Mouse (Mus musculus) MEL (cell line): ENCODE results near the gene Syk. TPM values are rescaled to one million over a fixed set of nuclear protein-coding genes. Genes with fewer than 3 reads are reported as not detected.

Source experiments
- DNase-seq: peaks from one replicate; pipeline ENCODE4 v3.0.0; 2011; ENCODE audit warnings: low read depth, low spot score
- H3K27ac ChIP-seq: 2 replicates; pipeline ENCODE4 v1.5.1; 2012; ENCODE audit warnings: low read depth, mild to moderate bottlenecking, control low read depth, low read length, moderate library complexity; ENCODE audit not compliant: control insufficient read depth
- H3K27me3 ChIP-seq, 2 experiments: fragments of 150-350 bp in 1 of 2; sonication (generic) in 1 of 2; 2 replicates each; pipeline ENCODE4 v1.6.1; 2012; ENCODE audit warnings: low read length in 2 of 2, mild to moderate bottlenecking in 2 of 2, improper control_type of control experiment in 1 of 2, moderate library complexity in 1 of 2; ENCODE audit not compliant: insufficient read depth in 2 of 2, control insufficient read depth in 1 of 2
- H3K36me3 ChIP-seq, 2 experiments: 2 replicates each; pipeline ENCODE4 v1.6.1; 2012 to 2014; ENCODE audit warnings: low read length in 2 of 2, improper control_type of control experiment in 1 of 2, inconsistent platforms in 1 of 2, mild to moderate bottlenecking in 1 of 2; ENCODE audit not compliant: insufficient read depth in 2 of 2, control insufficient read depth in 1 of 2
- H3K4me1 ChIP-seq, 2 experiments: fragments of 150-350 bp in 1 of 2; sonication (generic) in 1 of 2; 2 replicates each; pipeline ENCODE4 v1.6.1; 2012; ENCODE audit warnings: low read length in 2 of 2, improper control_type of control experiment in 1 of 2, mild to moderate bottlenecking in 1 of 2; ENCODE audit not compliant: insufficient read depth in 2 of 2, control insufficient read depth in 1 of 2
- H3K4me3 ChIP-seq, 2 experiments: fragments of 150-350 bp in 1 of 2; sonication (generic) in 1 of 2; 2 replicates each; pipeline ENCODE4 v1.5.1; 2012; ENCODE audit warnings: low read depth in 2 of 2, low read length in 2 of 2, mild to moderate bottlenecking in 2 of 2, moderate library complexity in 2 of 2, control low read depth in 1 of 2, improper control_type of control experiment in 1 of 2; ENCODE audit not compliant: control insufficient read depth in 1 of 2, insufficient read depth in 1 of 2
- H3K79me2 ChIP-seq: 2 replicates; pipeline ENCODE4 v1.6.1; 2012; ENCODE audit warnings: mild to moderate bottlenecking, low read length, moderate library complexity; ENCODE audit not compliant: control insufficient read depth, poor library complexity, insufficient read depth
- H3K9ac ChIP-seq: 2 replicates; pipeline ENCODE4 v1.6.1; 2012; ENCODE audit warnings: low read depth, mild to moderate bottlenecking, control low read depth, low read length, moderate library complexity; ENCODE audit not compliant: control insufficient read depth, poor library complexity, severe bottlenecking
- H3K9me3 ChIP-seq: fragments of 150-350 bp; sonication (generic); replicated peaks from 2 replicates; pipeline ENCODE4 v1.6.1; 2012; ENCODE audit warnings: mild to moderate bottlenecking, low read length, improper control_type of control experiment, moderate library complexity; ENCODE audit not compliant: insufficient read depth
- CHD1 ChIP-seq: IDR thresholded peaks from 2 replicates; pipeline ENCODE4 v1.6.1; 2012; ENCODE audit warnings: low read depth, mild to moderate bottlenecking, inconsistent platforms, low read length, improper control_type of control experiment
- E2F4 ChIP-seq: IDR thresholded peaks from 2 replicates; pipeline ENCODE4 v1.6.1; 2011; ENCODE audit warnings: low read depth, low read length, improper control_type of control experiment, borderline replicate concordance
- EP300 ChIP-seq, 2 experiments: IDR thresholded peaks; 2 replicates each; pipeline ENCODE4 v1.6.1; 2011; ENCODE audit warnings: improper control_type of control experiment in 2 of 2, low read length in 2 of 2, low read depth in 1 of 2, mild to moderate bottlenecking in 1 of 2
- JUND ChIP-seq: IDR thresholded peaks from 2 replicates; pipeline ENCODE4 v1.6.1; 2011; ENCODE audit warnings: low read depth, mild to moderate bottlenecking, improper control_type of control experiment, low read length
- KAT2A ChIP-seq: conservative IDR thresholded peaks from 2 replicates; pipeline ENCODE4 v1.6.1; 2012; ENCODE audit warnings: low read depth, low read length, improper control_type of control experiment, inconsistent platforms
- MAFK ChIP-seq: IDR thresholded peaks from 2 replicates; pipeline ENCODE4 v1.6.1; 2011; ENCODE audit warnings: low read depth, mild to moderate bottlenecking, low read length, improper control_type of control experiment, borderline replicate concordance
- MAX ChIP-seq: IDR thresholded peaks from 2 replicates; pipeline ENCODE4 v1.6.1; 2011; ENCODE audit warnings: low read length, improper control_type of control experiment
- MEF2A ChIP-seq: IDR thresholded peaks from 2 replicates; pipeline ENCODE4 v1.6.1; 2014; ENCODE audit warnings: low read depth, mild to moderate bottlenecking, inconsistent platforms, low read length, improper control_type of control experiment; ENCODE audit not compliant: poor library complexity, insufficient replicate concordance, severe bottlenecking; ENCODE audit errors: extremely low read depth
- NELFE ChIP-seq: IDR thresholded peaks from 2 replicates; pipeline ENCODE4 v1.6.1; 2011; ENCODE audit warnings: low read depth, low read length, improper control_type of control experiment
- POLR2AphosphoS2 ChIP-seq: IDR thresholded peaks from 2 replicates; pipeline ENCODE4 v1.6.1; 2011; ENCODE audit warnings: low read length, improper control_type of control experiment
- TAL1 ChIP-seq: IDR thresholded peaks from 2 replicates; pipeline ENCODE4 v1.6.1; 2012; ENCODE audit warnings: mild to moderate bottlenecking, inconsistent platforms, low read length, moderate library complexity, mixed read lengths
- USF1 ChIP-seq: IDR thresholded peaks from 2 replicates; pipeline ENCODE4 v1.6.1; 2014; ENCODE audit warnings: low read depth, mild to moderate bottlenecking, inconsistent platforms, low read length, improper control_type of control experiment, moderate library complexity
- USF2 ChIP-seq, 2 experiments: IDR thresholded peaks; 2 replicates each; pipeline ENCODE4 v1.6.1; 2011 to 2012; ENCODE audit warnings: improper control_type of control experiment in 2 of 2, low read length in 2 of 2, borderline replicate concordance in 1 of 2, inconsistent platforms in 1 of 2, low read depth in 1 of 2, mild to moderate bottlenecking in 1 of 2; ENCODE audit not compliant: insufficient read depth in 1 of 2
- ZKSCAN1 ChIP-seq: IDR thresholded peaks from 2 replicates; pipeline ENCODE4 v1.6.1; 2012; ENCODE audit warnings: low read depth, mild to moderate bottlenecking, inconsistent platforms, low read length, improper control_type of control experiment, moderate library complexity
- polyA plus RNA-seq, 2 experiments: library from polyadenylated mRNA; stranded (reverse) in 1 of 2; unstranded in 1 of 2; fragments of >175 nt in 1 of 2; fragments of >200 nt in 1 of 2; gene quantifications; 2 replicates each; pipeline versions ENCODE4 v1.2.1 to v1.2.4; 2012; ENCODE audit warnings: low replicate concordance in 2 of 2, low read depth in 1 of 2; ENCODE audit not compliant: insufficient read length in 2 of 2, insufficient read depth in 1 of 2, missing spikeins in 1 of 2
- total RNA-seq: library from RNA; depleted of rRNA; stranded (reverse); fragments of 300-350 nt; gene quantifications from 2 replicates; pipeline ENCODE4 v1.2.3, GENCODE M21; 2012; rRNA removed

The Syk gene
- total and polyA plus RNA-seq, 3 experiments: 14.4 to 23.8 TPM; not detected in 1

DNA sequence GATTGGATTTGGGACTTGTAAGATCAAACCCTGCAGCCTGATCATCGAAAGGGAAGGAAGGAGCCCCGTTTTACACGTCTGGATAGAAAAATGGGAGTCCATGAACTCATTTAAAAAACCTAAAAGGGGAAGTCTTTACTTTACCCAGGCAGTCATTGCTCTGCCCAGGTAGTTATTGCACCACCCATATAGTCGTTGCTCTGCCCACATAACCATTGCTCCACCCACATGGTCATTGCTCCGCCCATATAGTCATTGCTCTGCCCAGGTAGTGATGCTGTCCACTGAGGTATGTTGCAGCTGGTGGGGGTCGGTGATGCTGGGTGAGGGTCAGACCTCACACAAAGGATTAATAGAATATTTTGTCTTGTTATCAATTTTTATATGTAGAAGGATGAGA, 111.9 kb downstream of the Syk start:
- no peak for TF ChIP-seq JUND
- TF ChIP-seq USF2 (IDR thresholded peaks at IDR 0.05; ENCODE audit: borderline replicate concordance in 1 of 2, insufficient read depth in 1 of 2, low read depth in 1 of 2, low read length in 2 of 2): no peak
- TF ChIP-seq TAL1: no peak
- TF ChIP-seq NELFE: no peak
- no peak for TF ChIP-seq CHD1
- no peak for TF ChIP-seq EP300 (IDR thresholded peaks at IDR 0.05; ENCODE audit: low read depth in 1 of 2, low read length in 2 of 2)
- no peak for TF ChIP-seq POLR2AphosphoS2
- TF ChIP-seq MEF2A: no peak
- no peak for TF ChIP-seq KAT2A
- no peak for TF ChIP-seq ZKSCAN1
- no peak for TF ChIP-seq MAFK
- no peak for TF ChIP-seq MAX
- TF ChIP-seq USF1: no peak
- no peak for TF ChIP-seq E2F4
- no peak overlapping the region for H3K9ac ChIP-seq

More for the DNA sequence above, 111.9 kb downstream of the Syk start:
- Histone ChIP-seq H3K27me3 (no peaks in the 10 kb centered on the region), H3K79me2 (no peaks in the 10 kb centered on the region), H3K27ac (no peak overlapping the region), H3K4me3 (no peak overlapping the region), H3K4me1 (no peaks in the 10 kb centered on the region), H3K9me3 (no peaks in the 10 kb centered on the region), H3K36me3 (no peaks in the 10 kb centered on the region)
- no peak for DNase-seq

Other genes starting within 250 kb of the Syk start
- gene Diras2, start 51.9 kb upstream of the Syk start, total RNA-seq: not detected in 2 replicates
- not detected for gene Diras2, start 51.9 kb upstream of the Syk start, polyA plus RNA-seq